Mouse (Mus musculus): ENCODE measurements at regions not wholly inside any gene's neighbourhood (a gene's known extent, or its start where the extent isn't known, plus 50 kb on each side); places are given as distances from the start of the nearest gene placed in this dataset.

DNA sequence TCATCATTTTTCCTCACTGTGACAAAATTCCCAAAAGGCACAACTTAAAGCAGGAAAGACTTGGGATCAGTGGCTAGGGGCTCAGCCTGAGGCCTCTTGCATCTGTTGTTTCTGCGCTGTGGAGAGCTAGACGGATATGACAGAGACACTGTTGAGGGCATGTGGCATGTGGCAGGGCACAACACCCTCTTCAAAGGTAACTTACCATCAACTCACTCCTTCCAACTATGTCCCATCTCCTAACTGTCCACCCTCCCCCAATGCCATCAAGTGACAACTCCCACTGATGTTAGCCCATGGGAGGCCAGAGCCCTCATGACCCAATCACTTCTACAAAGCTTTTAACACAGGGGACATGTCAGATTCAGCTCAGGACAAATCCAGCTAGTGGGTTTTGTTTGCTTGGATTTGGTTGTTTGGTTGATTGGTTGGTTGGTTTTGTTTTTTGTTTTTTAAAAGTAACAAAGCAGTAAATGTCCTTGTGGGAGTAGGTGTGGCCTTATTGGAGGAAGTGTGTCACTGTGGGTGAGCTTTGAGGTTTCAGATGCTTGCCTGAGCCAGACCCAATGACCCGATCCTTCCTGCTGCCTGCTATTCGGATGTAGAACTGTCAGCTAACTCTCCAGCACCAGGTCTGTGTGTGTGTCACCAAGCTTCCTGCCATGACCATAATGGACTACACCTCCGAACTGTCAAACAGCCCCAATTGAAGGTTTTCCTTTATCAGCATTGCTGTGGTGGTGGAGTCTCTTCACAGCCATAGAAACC is 53.2 kb upstream of the Lef1 start:
- DNase-seq (ENCODE audit: low spot score in 2 of 2) = peak in 1 of 2 experiments; percentile 5

DNA sequence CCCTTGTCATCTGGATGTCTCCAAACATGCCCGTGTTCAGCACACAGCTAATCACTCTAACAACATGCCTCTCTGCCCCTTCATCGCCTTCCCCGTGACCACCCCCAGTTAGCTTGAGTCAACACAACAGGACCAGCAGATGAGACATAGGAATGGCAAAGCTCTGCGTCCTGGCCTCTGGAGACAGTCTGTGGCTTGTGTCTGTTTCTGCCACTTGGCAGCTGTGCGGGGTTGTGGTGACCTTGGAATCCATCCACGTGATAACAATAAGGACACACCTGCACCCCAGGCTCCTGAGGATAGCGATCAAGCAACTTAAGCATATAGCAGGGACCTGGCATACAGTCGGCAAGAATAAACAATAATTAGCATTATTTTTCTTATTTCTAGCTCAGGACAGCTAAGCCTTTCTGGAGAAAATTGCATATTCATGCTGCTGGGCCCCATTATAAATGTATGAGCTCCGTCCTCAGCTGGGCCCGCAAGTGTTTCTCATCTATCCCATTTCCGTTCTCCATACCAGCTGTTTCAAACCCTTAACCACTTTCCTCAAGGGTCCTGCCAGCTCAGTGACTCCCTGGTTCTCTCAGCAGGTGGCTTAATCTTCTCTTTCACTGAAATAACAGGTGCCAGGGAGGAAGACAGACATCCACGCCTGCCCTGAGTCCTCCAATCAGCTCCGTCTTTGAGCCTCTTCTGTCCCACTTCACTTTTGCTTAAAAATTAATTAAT is 55.9 kb upstream of the Lef1 start:
- no peak for DNase-seq (ENCODE audit: low spot score in 2 of 2)

- DNase-seq (ENCODE audit: low spot score in 2 of 2) = no peak
Observed at GRCm38 (mm10) chr3:131047716-131048115, 62.6 kb upstream of the Lef1 start.

- DNase-seq (ENCODE audit: low spot score in 2 of 2) = peak in 1 of 2 experiments; percentile 24
Observed at GRCm38 (mm10) chr3:131046412-131046811, 63.9 kb upstream of the Lef1 start.

DNA sequence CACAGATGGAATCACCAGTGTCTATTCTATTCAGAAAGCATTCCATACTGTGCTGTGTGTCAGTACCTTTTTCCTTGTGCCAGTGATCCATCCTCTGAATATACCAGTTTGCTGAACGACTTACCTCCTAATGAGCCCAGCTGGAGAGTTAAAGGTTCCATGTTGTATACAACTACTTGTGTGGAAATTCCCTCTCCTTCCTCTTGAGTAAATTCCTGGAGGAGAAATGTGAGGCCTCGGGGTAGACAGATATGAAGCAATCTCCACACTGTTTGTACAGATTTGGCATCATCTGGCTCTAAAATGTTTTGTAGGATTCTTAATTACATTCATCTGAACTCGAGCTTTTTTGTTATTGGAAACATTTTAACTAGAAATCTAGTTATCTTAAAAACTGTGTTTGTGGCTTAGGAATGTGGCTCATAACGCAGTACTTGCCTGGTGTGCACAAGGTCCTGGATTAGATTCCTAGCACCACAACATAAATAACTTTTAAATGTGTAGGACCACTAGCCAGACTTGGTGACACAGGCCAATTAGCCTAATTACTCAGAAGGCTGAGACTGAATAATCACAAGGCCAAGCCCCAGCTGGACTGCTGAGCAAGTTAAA is 70.0 kb upstream of the Lef1 start:
- no peak for DNase-seq (ENCODE audit: low spot score in 2 of 2)

DNA sequence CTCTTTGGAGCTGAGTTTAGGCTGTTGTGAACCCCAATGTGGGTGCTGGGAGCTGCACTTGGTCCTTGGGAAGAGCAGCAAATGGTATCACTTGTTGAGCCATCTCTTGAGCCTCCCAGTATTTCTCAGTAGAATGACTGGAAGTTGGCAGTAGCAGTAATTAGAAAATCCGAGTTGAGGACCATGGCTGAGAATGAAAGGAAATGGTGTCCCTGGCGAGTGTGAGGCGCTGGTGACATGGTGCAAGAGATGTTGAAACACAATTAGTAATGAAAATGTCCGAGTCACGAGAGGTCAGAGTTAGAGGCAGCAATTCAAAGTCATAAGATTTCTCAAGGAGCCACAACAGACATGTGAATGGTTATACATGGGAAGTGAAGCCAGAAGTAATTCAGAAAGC is 73.2 kb upstream of the Lef1 start:
- DNase-seq (ENCODE audit: low spot score in 2 of 2) = no peak

DNA sequence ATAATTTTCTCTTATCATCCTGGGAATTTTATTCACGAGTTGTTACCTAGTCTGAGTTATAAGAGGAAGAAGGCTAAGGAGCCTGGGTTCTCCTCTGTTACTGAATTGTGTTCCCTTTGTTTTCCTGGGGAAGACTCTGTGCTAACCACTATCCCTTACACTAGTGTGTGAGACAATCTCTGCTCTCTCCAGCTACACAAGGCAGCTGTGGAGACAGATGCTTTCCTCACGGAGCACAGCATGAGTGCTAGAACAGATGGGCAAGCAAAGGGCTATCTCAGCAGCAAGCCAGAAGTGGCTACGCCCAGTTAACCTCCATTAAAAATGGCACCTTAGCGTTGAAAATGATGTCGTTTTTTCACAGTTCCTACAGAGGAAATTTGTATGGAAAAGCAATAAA is 75.5 kb upstream of the Lef1 start:
- DNase-seq (ENCODE audit: low spot score in 2 of 2) = no peak

DNA sequence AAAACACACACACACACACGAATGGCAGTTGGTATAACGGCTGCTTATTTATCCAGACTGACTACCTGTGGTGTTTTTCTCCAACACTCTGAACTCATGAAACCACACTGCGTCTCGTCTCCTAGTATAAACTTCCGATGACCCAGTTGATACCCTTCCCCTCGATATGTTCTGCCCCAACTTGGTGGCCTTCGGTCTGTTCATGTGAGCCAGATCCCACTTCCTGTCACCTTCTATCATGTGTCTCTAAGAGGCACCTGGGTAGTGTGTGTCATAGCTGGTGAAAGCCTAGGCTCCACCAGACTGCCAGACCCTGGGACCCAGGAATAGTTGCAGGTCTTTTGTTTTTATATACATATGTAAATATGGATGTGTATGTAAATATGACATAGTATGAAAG is 83.9 kb upstream of the Lef1 start:
- DNase-seq (ENCODE audit: low spot score in 2 of 2) = no peak

DNA sequence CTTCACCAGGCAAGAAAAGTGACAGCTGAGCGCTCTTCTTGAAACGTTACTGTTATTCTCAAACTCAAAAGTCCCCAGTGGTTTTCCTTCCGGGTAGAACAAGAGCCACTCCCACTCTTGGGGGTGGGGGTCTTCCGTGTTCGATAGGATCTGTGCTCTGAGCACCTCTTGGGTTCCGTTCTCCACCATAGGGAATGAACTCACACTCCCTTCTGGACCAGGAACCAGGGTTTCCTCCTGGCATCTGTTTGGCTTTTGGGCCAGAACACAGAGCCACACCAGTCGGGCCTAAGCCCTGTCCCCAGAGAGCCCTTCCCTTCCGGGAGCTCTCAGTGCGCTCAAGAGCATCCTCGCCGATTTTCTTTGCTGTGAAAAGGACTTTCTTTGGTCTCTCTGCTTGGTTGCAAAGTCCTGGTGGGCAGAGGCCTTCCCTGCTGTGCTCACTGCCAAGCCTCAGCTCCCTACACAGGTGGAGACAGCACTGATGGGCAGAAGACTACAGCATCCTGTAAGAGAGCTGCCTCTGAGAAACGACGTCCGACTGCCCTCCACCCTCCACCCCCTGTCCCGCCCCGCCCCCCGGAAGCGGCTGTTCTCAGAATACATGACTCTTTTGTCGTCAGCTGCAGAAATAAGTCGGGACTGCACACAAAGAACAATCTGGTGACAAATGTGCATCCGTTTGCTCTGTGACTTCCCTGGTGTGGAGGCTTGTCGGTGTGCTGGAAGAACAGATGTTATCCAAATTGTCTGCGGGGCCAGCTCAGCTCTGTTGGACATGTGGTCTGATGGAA is 90.9 kb upstream of the Lef1 start:
- DNase-seq (ENCODE audit: low spot score in 2 of 2) = peak; percentile 6 to 55

DNA sequence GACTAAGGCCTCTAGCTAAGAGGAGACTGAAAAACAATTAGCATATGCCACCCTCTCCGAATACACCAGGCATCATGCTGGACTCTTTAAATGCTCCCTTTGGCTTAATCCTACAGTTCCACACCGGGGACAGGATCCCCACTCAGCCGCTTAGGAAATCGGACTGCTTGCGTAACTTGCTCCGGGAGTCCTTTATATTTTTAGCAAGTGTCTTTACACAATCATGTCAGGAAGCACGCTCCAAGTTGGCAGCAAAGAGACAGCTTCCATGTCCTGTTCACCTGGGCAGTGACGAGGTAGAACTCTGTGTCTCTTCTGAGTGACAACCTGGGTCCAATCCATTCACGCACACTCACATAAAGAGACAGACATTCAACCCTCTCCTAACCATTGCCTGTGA is 92.4 kb upstream of the Lef1 start:
- DNase-seq (ENCODE audit: low spot score in 2 of 2) = peak in 1 of 2 experiments; percentile 14

GRCm38 (mm10) chr3:131016104-131016503 is 94.2 kb upstream of the Lef1 start:
- DNase-seq (ENCODE audit: low spot score in 2 of 2) = no peak

DNA sequence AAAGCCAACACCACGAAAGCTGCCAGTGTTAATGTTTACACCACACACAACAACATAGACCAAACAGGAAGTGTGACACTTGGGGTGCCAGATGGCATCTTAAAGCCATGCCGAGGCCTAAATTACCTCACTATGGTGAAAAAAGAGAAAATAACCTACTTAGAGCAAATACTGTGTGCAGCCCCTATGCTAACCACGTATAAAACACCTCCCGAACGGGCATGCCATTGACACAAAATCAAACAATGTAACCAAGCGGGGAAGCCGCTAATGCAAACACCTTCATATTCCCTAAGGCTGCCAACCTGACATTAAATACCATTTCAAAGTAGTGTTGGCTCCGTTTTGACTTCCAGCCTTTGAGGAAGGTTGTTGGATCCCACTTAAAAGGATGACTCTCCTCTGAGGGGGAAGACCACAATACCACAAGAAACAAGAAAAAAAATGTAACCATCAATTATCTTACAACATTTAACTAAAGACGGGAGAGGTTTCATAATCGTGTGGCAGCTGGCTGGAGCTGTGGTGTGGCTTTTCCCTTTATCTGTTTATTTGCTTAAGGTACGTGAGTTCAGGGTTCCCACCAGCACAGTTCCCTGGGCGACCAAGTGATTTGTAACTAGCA is 96.1 kb upstream of the Lef1 start:
- no peak for DNase-seq (ENCODE audit: low spot score in 2 of 2)

DNA sequence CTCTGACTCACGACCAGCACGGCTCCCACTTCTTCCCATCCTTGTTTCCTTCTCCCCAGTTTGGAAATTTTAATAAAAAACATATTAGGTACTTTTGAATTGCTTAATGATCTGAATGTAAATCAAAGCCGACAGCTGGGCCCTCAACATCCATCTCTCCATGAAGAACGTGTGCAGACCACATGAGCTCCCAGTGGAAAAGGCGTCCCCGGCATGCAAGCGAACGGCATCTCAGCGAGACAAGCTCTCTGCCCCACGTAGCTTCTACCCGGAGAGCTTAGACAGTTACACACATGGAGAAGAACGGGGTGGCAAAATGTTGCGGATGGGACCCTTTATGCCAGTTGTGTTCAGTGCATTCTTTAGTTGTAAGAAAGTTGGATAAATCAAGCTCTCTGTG is 109.6 kb upstream of the Lef1 start:
- no peak for DNase-seq (ENCODE audit: low spot score in 2 of 2)

DNA sequence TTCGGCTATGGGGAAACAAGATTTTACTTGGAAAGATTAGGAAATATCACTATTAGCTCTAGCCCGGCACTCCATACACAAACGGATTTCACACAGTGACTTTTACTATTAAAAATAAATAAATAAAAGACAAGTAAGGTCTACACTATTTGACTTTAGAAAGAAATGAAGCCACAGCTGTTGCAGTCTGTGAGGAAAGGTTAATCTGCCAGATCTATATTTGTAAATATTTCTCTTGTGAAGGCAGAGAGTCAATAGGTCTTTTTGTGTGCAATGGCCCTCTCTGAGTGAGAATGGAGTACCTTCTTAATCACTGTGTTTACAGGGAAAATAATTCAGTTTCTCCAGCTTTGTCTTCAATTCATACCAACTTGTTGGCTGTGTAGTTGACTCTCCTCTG is 110.0 kb upstream of the Lef1 start:
- no peak for DNase-seq (ENCODE audit: low spot score in 2 of 2)

DNA sequence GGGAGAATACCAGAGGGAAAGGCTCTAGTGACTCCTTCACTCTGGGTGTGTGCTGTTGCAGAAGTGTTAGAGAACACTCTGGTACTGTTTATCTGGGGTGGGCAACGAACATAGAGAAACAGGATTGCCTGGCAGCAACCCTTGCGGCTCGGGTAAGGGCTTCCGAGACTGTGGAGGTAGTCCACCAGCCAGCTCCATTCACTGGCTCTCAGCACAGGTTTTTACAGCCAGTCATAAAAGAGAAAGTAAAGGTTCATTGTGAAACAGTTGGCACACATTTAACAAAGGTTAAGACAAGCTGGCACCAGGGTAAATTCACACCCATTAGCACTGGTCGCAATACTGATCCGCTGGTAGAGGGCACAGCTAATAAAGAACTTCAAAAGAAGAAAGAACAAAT is 110.5 kb upstream of the Lef1 start:
- DNase-seq (ENCODE audit: low spot score in 2 of 2) = no peak

DNA sequence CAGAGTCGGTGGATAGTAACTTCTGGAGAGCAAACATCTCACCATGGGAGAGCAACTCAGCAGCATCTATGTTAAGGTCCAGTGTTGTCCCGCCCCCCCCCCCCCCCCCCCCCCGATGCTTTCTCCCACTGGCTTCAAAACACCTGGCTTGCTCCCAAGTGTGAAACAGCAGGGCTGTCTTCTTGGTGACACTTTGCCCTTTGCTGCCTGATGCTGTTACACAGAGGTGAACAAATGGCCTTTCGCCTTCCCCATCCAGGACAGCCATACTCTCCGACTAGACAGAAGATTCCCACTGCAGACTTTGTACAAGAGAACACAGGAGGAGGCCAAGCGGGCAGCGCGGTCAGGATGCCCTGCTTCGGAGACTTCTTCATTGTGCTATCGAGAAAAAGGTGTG is 111.8 kb upstream of the Lef1 start:
- DNase-seq (ENCODE audit: low spot score in 2 of 2) = no peak

GRCm38 (mm10) chr3:130996786-130997185 is 113.5 kb upstream of the Lef1 start:
- DNase-seq (ENCODE audit: low spot score in 2 of 2) = no peak

DNA sequence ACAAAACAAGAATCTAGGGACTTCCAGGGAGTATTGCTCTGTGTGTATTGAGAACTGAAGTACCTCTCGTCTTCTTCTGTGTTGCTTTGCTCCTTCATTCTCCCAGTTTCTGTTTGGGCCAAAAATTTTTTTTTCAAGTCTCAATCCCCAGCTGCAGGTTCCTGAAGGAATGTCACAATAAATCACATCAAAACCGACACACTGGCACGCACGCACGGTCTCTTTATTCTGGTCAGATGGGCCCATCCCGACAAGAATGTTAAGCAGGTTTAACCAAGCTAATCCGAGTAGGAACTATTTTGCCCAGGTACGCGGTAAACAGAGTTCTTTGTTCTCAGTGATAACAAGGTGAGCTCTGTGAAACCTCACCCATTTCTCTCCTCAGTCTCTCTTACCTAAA is 118.3 kb upstream of the Lef1 start:
- DNase-seq (ENCODE audit: low spot score in 2 of 2) = no peak

- DNase-seq (ENCODE audit: low spot score in 2 of 2) = peak; percentile 37 to 57
Observed at GRCm38 (mm10) chr3:130986708-130987107, 123.6 kb upstream of the Lef1 start.

DNA sequence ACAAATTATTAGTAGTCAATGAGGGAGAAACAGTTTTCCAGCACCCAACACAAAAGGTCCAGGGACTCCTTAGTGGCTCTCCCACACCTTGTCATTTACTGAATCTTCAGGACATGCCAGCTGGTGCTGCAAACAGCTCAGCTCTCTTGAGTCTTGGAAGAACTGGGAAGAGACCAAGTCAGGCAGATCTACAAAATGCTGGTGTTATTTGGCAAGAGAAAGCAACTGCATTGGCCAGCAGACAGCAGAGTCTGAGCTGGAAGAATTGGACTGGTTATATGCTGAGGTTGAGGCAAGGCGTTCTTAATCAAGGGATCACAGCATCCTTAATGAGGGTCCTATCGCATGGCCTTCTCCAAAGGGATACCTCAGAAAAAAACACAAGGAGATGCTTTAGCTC is 124.2 kb upstream of the Lef1 start:
- DNase-seq (ENCODE audit: low spot score in 2 of 2) = peak; percentile 36 to 46

DNA sequence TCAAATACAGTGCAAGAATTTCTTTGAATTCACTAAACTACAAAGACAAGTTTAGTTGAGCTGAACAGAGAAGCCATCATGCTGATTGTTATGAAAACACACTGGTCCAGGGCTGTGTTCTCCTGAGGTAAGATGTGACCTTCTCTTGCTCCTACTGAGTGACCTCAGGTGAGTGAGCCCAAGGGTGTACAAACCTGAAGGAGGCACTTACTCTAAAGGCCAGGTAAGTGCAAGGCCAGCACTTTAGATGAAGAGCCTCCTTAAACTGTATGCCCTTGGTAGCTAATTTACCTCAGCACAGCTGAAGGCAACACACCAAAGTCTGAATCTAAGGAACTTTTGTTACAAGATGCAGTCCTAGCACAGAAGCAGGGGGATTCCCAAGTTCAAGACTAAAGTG is 128.7 kb upstream of the Lef1 start:
- DNase-seq (ENCODE audit: low spot score in 2 of 2) = no peak
